Mouse (Mus musculus) liver, embryonic 15.5 days (tissue): ENCODE measurements around the gene Sema3f. TPM values are rescaled to one million over a fixed set of nuclear protein-coding genes. Genes with fewer than 3 reads are reported as not detected.

Source experiments
- ATAC-seq: fragments of 200-750 bp; cut with Nextera tagmentation; 2 replicates; pipeline ENCODE4 v1.8.0; 2017; ENCODE audit warnings: moderate number of reproducible peaks, mild to moderate bottlenecking, moderate library complexity; ENCODE audit not compliant: insufficient read depth
- H3K27ac ChIP-seq: fragments of 300-500 bp; sonication (generic); replicated peaks from 2 replicates; pipeline ENCODE4 v1.5.1; 2015; ENCODE audit warnings: mild to moderate bottlenecking, inconsistent platforms
- H3K27me3 ChIP-seq: fragments of 300-500 bp; sonication (generic); 2 replicates; pipeline ENCODE4 v1.6.1; 2015; ENCODE audit warnings: mild to moderate bottlenecking, inconsistent platforms
- H3K36me3 ChIP-seq: fragments of 300-500 bp; sonication (generic); replicated peaks from 2 replicates; pipeline ENCODE4 v1.6.1; 2015; ENCODE audit warnings: moderate library complexity, mild to moderate bottlenecking, inconsistent platforms
- H3K4me1 ChIP-seq: fragments of 300-500 bp; sonication (generic); replicated peaks from 2 replicates; pipeline ENCODE4 v1.6.1; 2015; ENCODE audit warnings: inconsistent platforms
- H3K4me2 ChIP-seq: fragments of 300-500 bp; sonication (generic); 2 replicates; pipeline ENCODE4 v1.6.1; 2015; ENCODE audit warnings: moderate library complexity, mild to moderate bottlenecking, inconsistent platforms
- H3K4me3 ChIP-seq: fragments of 300-500 bp; sonication (generic); replicated peaks from 2 replicates; pipeline ENCODE4 v1.5.1; 2015; ENCODE audit warnings: mild to moderate bottlenecking, inconsistent platforms
- H3K9ac ChIP-seq: fragments of 300-500 bp; sonication (generic); 2 replicates; pipeline ENCODE4 v1.6.1; 2015; ENCODE audit warnings: moderate library complexity, mild to moderate bottlenecking, inconsistent platforms
- H3K9me3 ChIP-seq: fragments of 300-500 bp; sonication (generic); replicated peaks from 2 replicates; pipeline ENCODE4 v1.6.1; 2016; ENCODE audit warnings: inconsistent platforms
- WGBS: fragments of 180-500 bp; shearing (Covaris S2); methylation state at CpG from one replicate; pipeline ENCODE4 v1.1.7; 2015; ENCODE audit warnings: mixed read lengths; ENCODE audit not compliant: insufficient replicate concordance; 5-methylcytosine and 5-hydroxymethylcytosine counted together
- polyA plus RNA-seq: library from polyadenylated mRNA; unstranded; fragments of >200 nt; fragmentation: Nextera tagmentation; extraction: Ambion mirVana; gene quantifications from 2 replicates; pipeline ENCODE4 v1.2.1, GENCODE M21; 2015

Gene Sema3f
- polyA plus RNA-seq, 1 experiment from 2014 or later = 0.76 TPM

GRCm38 (mm10) chr9:107735356-107736184 is 25.3 kb upstream of the Sema3f start:
- ATAC-seq = no peak
- Histone ChIP-seq H3K4me1 (peaks cover 34% of the 10 kb centered on the region), H3K9ac (no peak overlapping the region), H3K4me3 (no peak overlapping the region), H3K27me3 (peaks cover 29% of the 10 kb centered on the region), H3K36me3 (peaks cover 25% of the 10 kb centered on the region), H3K27ac (no peak overlapping the region), H3K9me3 (no peaks in the 10 kb centered on the region), H3K4me2 (no peak overlapping the region; the same call in 1 of the 2 replicates)
- WGBS = 8% methylated on average over 17 of the region's 17 CpGs

DNA sequence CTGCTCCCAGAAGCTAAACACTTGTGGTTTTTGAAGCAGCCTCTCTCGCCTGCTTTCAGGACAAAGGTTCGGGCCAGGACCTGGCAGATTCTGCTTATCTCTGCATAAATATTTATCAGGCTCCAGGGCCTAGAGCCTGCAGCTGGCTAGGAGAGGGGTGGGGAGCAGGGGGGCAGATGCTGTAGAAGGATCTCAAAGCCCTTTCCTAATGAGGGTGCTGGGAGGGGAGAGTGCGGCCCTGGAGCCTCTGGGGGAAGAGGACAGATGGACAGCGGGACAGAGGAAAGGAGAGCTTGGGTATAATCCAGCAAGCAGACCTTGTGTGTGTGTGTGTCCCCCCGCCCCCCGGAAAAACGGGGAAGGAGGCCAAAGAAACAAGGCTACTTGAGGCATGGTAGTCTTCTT is 24.3 kb upstream of the Sema3f start:
- ATAC-seq = no peak
- H3K27me3 ChIP-seq = peaks cover 29% of the 10 kb centered on the region
- no peak overlapping the region for H3K27ac ChIP-seq
- peaks cover 34% of the 10 kb centered on the region for H3K4me1 ChIP-seq
- WGBS = 23% methylated on average over 7 of the region's 7 CpGs
- H3K4me2 ChIP-seq = no peak overlapping the region
- no peak overlapping the region for H3K9ac ChIP-seq
- no peak overlapping the region for H3K4me3 ChIP-seq
- H3K9me3 ChIP-seq = no peaks in the 10 kb centered on the region
- H3K36me3 ChIP-seq = peaks cover 15% of the 10 kb centered on the region

DNA sequence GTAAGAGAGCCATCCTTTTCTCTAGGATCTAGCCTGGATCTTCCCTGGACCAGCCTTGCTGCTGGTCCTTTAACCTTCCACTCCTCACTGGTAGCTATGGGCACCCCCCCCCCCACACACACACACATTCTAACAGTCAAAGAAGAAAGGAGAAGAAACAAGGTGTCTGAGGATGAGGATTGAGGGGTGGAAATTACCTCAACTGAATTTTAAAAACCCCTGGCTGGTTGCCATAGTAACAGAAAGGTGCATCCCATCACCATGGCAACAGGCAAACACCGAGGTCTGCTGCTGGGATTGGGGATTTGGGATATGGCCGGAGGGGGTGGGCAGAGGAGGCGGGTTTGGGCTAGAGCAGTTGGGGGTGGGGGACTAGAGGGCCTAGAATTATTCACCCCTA is 19.4 kb upstream of the Sema3f start:
- H3K27me3 ChIP-seq = peaks cover 9% of the 10 kb centered on the region

DNA sequence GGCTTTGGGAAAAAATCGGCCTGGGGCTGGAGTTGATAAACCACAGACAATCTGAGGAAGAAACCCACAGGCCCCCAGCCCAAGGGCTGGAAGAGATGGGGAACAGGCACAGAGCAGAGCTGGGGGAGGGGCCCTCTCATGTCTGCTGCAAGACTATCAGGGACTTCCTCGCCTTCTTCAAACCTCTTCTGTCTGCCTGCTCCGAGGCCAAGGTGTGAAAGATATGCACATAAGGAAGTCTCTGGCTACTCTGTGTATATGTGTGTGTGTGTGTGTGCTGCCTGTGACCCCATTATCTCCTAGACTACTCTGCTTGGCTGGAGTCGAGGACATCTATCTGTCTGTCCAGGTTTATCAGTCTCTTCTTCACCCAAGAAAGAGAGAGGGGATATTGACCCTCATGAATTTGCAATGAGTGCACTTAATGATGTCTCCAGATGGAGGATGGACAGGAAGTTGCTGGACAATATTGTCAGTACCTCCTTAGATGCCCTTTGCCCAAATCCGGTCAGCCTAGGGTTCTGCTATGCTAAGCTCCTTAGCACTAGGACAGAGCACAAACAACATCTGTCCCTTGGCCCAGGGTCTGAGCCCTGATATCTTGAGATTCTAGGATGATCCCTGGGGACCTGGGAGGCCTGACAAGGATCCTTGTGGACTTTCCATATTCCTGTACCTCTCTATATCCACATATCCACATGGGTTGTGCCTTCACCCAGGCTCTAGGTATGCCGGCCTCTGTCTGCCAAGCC is 18.8 kb upstream of the Sema3f start:
- 32% methylated on average over 6 of the region's 6 CpGs for WGBS
- H3K27ac ChIP-seq = no peak overlapping the region
- H3K4me2 ChIP-seq = no peak overlapping the region
- H3K4me3 ChIP-seq = no peak overlapping the region
- no peak for ATAC-seq
- peaks cover 13% of the 10 kb centered on the region; the same call in 1 of the 2 replicates for H3K4me1 ChIP-seq
- H3K9ac ChIP-seq = no peak overlapping the region
- no peaks in the 10 kb centered on the region for H3K36me3 ChIP-seq
- H3K27me3 ChIP-seq = peaks cover 7% of the 10 kb centered on the region
- no peaks in the 10 kb centered on the region for H3K9me3 ChIP-seq

More for the DNA sequence above, 19.4 kb upstream of the Sema3f start:
- no peak for ATAC-seq
- Histone ChIP-seq H3K27ac (no peak overlapping the region), H3K9ac (no peak overlapping the region), H3K4me1 (peaks cover 11% of the 10 kb centered on the region; the same call in 1 of the 2 replicates), H3K4me3 (no peak overlapping the region), H3K9me3 (no peaks in the 10 kb centered on the region), H3K4me2 (no peak overlapping the region), H3K36me3 (no peaks in the 10 kb centered on the region)
- 37% methylated on average over 3 of the region's 3 CpGs for WGBS

- Histone ChIP-seq H3K27ac (no peak overlapping the region), H3K4me2 (no peak overlapping the region), H3K9ac (no peak overlapping the region), H3K4me1 (peaks cover 25% of the 10 kb centered on the region), H3K9me3 (no peaks in the 10 kb centered on the region), H3K36me3 (no peaks in the 10 kb centered on the region), H3K4me3 (no peak overlapping the region), H3K27me3 (peaks cover 17% of the 10 kb centered on the region)
- WGBS = 53% methylated on average over 3 of the region's 3 CpGs
- ATAC-seq = no peak
Measured at GRCm38 (mm10) chr9:107727041-107727440, 16.8 kb upstream of the Sema3f start.

GRCm38 (mm10) chr9:107724796-107725195 is 14.5 kb upstream of the Sema3f start:
- Histone ChIP-seq H3K9ac (no peak overlapping the region), H3K36me3 (no peaks in the 10 kb centered on the region), H3K27ac (peak overlapping the region; percentile 51; the same call in 1 of the 2 replicates), H3K27me3 (peaks cover 36% of the 10 kb centered on the region), H3K9me3 (no peaks in the 10 kb centered on the region), H3K4me2 (no peak overlapping the region), H3K4me3 (no peak overlapping the region), H3K4me1 (peaks cover 25% of the 10 kb centered on the region)
- WGBS = 68% methylated on average over 1 of the region's 1 CpGs
- ATAC-seq = peak; percentile 24; the same call in 1 of the 2 replicates

DNA sequence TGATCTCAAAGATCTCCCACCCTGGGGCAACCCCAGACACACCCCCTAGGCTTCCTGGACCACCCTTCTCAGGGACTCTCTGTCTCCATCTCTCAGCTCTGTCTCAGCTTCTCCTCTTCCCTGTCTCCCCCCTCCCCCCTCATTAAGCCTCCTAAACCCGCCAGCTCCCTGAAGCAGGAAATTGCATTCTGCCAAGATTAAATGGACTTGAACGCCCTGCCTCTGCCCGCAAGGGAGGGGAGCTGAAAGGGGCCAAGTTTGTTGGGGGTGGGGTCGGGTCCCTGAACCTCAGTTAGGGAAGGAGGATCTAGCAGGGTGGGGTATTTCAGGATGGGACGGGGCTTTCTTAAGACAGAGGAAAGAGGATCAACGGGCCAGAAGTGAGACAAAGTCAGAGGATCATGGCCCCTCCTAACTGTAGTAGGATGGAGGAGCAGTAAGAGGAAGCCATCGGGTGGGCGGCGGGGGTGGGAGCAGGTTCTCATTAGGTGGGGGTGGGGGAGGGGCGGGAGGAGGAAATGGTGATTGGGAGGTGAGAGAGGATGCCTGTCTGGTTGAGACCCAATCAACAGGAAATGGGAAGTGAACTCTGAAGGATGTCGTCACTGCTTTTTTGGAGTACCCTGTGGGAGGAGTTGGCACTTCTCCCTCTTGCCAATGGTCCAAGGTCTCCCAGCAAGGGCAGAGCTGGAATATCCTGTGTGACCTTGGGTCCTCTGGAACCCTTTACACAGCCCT is 13.7 kb upstream of the Sema3f start:
- ATAC-seq = peak; percentile 55
- Histone ChIP-seq H3K9me3 (no peaks in the 10 kb centered on the region), H3K27me3 (peaks cover 43% of the 10 kb centered on the region), H3K4me3 (no peak overlapping the region), H3K4me2 (peak overlapping the region; percentile 39), H3K36me3 (no peaks in the 10 kb centered on the region), H3K9ac (no peak overlapping the region), H3K4me1 (peaks cover 25% of the 10 kb centered on the region), H3K27ac (no peak overlapping the region)
- WGBS = 4% methylated on average over 11 of the region's 11 CpGs

DNA sequence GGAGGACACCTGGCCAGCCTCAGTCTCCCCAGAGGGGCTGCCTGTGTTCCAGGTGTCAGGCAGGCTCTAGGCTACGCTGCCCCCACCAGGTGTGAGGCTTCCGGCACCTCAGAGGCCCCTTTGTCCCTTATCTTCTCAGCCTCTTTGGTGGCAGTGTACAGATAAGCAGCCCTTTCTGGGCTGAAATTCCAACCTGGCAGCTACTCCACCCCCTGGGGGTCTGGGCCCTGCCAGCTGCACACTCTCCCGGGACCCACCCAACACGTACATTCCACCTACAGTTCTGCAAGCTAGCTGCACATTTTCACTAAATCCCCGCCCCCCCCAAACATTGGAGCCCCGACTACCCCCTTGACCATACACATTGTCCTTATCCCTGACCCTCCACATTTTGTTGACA is 13.0 kb upstream of the Sema3f start:
- ATAC-seq = no peak
- Histone ChIP-seq H3K27ac (no peak overlapping the region), H3K27me3 (peaks cover 48% of the 10 kb centered on the region), H3K4me1 (peaks cover 25% of the 10 kb centered on the region), H3K4me3 (no peak overlapping the region), H3K9ac (no peak overlapping the region), H3K36me3 (no peaks in the 10 kb centered on the region), H3K9me3 (no peaks in the 10 kb centered on the region), H3K4me2 (no peak overlapping the region)
- 27% methylated on average over 6 of the region's 6 CpGs for WGBS

DNA sequence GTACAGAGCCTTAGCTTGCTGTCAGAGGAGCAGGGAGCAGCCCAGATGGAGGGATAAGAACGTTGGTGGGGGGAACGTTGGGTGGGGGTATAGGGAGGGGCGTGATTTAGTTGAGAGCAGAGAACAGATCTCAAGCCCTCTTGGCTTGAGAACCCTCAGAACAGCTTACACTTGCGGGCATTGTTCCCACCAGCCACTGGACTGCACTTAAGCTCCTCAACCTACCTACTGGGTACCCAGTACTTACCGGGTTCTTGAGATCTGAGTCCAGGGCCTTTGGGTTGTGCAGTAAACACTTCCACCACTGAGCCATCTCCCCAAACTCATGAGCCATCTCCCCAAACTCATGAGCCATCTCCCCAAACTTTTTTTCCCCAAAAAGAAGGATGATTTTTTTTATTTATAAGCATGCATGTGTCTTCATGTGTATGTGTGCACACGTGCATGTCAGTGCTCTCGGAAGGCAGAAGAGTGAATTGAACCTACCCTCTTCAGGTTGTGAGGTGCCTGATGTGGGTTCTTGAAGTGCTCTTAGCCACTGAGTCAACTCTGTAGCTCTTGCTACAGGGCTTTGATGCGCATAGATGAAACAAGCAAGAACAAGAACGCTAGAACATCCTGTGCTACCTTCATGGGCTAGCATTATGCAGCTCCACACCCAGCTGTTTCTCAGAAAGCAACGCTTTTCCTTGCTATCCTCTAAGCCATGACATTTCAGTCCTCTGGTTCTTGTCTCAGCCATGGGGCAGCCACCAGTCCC is 8.7 kb upstream of the Sema3f start:
- no peak for ATAC-seq
- Histone ChIP-seq H3K4me2 (no peak overlapping the region), H3K36me3 (no peaks in the 10 kb centered on the region), H3K4me1 (peaks cover 19% of the 10 kb centered on the region), H3K4me3 (no peak overlapping the region), H3K9me3 (no peaks in the 10 kb centered on the region), H3K9ac (no peak overlapping the region), H3K27me3 (peaks cover 73% of the 10 kb centered on the region), H3K27ac (no peak overlapping the region)
- WGBS = 53% methylated on average over 10 of the region's 10 CpGs

GRCm38 (mm10) chr9:107716951-107717350 is 6.7 kb upstream of the Sema3f start:
- Histone ChIP-seq H3K4me1 (peaks cover 10% of the 10 kb centered on the region; the same call in 1 of the 2 replicates), H3K9ac (no peak overlapping the region), H3K27ac (no peak overlapping the region), H3K27me3 (peaks cover 80% of the 10 kb centered on the region), H3K4me3 (no peak overlapping the region), H3K4me2 (no peak overlapping the region), H3K9me3 (no peaks in the 10 kb centered on the region), H3K36me3 (no peaks in the 10 kb centered on the region)
- ATAC-seq = no peak
- 67% methylated on average over 6 of the region's 6 CpGs for WGBS
